Mouse (Mus musculus): ENCODE measurements at regions not wholly inside any gene's neighbourhood (a gene's known extent, or its start where the extent isn't known, plus 50 kb on each side); places are given as distances from the start of the nearest gene placed in this dataset.

DNA sequence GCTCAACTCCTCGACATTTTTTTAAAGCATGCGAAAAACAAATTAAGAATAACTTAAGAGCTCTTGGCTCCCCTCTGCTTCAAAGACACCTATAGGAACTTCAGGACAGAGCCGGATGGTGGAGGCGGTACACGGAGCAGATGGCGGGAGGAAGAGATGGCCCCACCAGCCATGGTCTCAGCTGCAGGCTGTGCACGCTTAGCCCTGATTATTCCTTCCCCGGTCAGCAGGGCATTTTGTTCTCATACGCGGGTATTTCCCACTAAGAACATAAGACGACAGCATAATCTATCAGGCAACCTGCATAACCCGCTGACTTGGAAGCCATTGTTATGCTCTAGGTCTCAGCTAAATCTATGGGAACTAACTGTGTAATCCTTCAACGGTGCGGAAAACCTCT is 544.8 kb upstream of the Mgmt start:
- no peak for DNase-seq (ENCODE audit: low read depth, low spot score)

DNA sequence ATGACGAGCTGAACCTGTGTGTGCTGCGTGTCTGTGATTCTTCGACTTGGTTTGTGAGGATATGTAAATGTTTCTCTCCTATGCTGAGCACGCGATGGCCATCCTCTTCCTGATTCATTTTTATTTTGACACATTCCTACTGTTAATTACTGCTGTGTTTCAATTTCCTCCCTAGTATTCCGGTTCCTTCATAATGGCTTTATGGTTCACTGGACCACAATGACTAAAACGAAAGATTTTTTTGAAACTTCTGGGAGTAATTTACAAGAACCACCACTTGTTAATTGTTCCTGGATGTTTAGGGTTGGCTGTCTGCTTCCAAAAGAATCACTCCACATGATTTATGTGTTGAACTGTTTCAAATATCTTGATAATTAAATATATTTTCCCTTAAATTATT is 537.4 kb upstream of the Mgmt start:
- no peak for DNase-seq (ENCODE audit: low read depth, low spot score)

DNA sequence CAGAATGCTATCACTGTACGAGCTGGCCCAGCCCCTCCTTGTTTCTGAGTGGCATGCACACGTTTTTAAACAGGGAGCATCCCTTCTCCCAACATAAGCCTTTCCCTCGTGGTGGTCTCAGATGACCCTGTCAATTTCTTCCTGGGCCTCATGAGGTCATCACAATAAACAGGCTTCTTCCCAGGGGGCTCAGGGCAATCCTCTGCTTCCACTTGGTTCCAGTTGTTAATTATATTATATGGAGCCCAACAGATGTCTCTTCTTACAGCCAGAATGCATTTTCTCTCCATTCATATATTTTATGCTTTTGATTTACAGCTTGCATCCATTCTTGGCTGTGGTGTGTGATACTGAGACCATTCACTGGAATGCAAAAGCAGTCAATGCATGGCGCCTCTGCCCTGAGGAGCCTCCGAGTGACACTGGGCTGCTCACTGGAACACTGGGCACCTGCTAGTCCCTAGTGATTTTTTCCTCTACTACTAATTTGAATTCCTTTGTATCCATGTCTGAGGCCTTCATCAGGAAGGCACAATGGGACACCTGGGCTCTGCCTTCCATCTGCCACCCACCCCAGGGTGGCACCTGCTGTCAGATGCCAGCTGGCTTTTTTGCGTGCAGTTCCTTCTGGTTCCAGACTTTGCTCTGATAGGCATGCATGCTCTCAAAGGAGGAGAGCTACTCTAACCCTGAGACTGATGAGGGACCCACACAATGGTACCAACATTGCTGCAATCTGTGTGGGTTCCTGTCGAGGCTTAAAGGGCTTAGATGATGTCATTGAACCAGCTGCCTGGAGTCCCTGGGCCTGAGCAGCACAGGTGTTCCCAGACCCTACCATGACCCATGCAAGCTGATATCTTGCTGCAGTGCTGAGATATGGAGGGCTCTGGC is 528.8 kb upstream of the Mgmt start:
- DNase-seq (ENCODE audit: low read depth, low spot score), result no peak

DNA sequence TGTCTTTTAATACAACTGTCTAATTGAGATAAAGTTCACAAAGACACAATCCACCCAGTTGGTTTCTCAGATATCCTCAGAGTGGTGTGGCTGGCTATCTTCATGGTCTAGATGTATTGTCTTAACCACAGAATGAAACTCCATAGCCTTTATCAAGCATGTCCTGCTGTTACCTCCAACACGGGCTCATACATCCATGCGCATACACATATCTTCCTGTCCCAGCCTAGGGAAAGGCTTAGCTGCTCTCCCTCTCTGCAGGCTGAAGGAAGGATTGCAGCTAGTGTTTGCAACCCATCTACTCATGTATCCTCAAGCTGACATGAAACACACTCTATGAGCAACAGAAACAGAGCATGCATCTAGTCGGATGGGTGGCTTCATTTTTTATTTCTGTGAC is 517.2 kb upstream of the Mgmt start:
- no peak for DNase-seq (ENCODE audit: low read depth, low spot score)

DNA sequence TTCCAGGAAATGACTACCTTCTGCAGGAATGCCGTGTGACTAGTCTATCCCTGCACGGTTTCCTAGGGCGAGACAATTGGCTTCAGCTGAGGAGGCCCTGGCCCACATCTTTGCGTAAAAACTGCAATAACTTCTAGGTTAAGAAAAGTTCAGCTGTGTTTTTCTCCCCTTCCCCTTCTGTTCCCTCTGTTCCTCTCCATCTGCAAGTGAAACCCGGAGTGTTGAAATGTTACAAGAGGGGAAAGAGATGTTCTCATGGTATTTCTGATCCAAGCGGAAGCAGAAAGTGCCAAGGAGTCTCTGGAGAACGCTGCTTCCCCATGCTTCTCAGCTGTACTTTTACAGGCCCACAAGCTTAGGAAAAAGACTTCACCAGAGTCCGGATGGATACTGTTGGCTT is 516.7 kb upstream of the Mgmt start:
- DNase-seq (ENCODE audit: low read depth, low spot score), result no peak

DNA sequence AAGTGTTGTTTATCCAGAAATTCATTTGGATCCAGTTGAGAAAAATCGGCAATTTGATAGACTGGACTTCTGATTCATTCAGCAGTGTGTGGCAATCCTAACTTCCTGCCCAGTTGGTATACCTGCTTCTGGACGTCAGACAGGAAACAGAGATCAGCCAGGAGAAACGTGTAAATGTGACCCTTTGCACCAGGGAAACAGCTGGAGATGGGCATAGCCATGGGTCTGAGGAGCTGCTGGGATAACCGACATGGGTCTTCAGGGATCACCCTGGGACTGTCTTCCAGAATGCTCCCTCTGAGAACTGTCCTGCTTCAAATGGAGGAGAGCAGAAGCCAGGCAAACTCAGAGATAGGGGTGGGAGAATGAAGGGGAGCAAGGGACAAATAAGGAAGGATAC is 516.1 kb upstream of the Mgmt start:
- no peak for DNase-seq (ENCODE audit: low read depth, low spot score)

DNA sequence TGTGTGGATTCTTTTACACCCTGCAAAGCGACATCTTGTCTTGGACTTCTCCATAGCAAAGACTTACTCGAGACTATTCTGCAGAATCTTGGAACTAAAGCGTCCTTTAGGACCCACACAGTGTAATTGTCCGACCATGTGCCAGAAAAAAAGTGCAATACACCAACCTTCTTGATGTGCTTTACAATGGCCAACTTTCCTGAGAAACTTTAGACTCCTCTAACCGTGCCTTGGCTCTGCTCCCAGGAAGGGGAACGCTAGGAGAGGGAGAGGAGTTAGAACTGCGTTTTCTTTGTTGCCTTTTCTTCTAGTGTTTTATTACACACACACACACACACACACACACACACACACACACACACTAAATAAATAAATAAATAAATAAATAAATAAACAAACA is 515.1 kb upstream of the Mgmt start:
- no peak for DNase-seq (ENCODE audit: low read depth, low spot score)

DNA sequence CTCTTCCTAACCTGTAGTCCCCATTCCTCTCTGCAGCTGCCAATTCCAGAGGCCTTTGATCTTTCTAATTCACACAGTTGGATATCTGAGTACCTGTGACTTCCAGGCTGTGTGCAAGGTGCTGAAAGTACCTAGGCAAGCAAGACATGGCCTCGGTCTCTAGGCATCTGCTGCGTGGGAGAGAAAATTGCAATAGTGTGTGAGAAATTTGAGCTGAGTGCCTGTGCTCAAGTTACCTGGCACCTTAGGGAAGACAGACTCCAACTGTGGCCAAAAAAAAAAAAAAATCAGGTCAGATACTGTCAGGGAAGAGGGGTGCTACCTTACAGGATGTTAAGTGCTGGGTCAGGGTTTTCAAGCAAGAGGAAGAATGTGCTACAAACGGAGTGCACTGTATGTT is 514.7 kb upstream of the Mgmt start:
- DNase-seq (ENCODE audit: low read depth, low spot score), result no peak

DNA sequence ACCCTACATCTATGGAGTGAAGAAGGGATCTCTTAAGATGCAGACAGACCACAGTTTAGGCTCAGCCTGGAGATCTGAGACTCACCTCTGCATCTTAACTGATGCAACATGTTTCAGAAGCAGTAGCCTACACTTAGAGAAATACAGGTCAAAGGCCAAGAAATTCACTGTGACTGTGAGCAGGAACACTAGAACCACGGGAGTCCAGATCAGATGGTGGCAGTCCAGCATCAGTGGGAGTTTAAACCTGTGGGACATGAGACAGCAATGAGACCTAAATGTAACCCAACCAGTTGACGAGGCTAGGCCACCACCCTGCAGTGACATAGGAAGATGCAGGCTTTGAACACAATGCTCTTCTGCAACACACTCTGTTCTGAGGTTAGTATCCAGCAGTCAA is 511.1 kb upstream of the Mgmt start:
- no peak for DNase-seq (ENCODE audit: low read depth, low spot score)

DNA sequence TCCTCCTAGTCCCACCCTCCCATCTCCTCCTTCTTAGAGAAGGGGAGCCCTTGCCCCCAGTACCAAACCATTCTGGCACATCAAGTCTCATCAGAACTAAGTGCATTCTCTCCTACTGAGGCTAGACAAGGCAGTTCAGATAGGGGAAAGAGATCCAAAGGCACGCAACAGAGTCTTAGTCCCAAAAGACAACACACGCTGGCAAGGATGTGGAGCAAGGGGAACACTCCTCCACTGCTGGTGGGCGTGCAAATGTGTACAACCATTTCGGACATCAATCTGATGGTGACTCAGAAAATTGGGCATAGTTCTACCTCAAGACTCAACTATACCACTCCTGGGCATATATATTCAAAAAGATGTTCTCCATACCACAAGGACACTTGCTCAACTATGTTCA is 506.7 kb upstream of the Mgmt start:
- no peak for DNase-seq (ENCODE audit: low read depth, low spot score)

DNA sequence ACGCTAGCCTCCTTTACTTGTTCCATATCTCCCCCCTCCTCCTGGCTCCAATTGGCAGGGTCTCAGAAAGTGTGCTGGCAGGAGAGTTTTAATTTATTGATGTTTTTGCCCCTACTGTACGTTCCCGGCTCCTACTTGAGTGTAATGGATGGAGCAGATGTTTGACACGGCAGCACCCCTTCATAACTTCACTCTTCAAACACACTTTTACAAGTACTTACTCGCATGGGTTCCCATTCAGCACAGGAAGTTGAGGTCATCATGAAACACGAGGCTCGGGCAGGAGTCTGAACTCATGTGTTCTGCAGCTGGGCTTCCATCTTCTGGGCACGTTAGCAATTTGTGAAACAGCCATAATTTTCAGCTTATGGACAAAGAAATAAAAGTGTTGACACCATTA is 504.3 kb upstream of the Mgmt start:
- DNase-seq (ENCODE audit: low read depth, low spot score), result no peak

DNA sequence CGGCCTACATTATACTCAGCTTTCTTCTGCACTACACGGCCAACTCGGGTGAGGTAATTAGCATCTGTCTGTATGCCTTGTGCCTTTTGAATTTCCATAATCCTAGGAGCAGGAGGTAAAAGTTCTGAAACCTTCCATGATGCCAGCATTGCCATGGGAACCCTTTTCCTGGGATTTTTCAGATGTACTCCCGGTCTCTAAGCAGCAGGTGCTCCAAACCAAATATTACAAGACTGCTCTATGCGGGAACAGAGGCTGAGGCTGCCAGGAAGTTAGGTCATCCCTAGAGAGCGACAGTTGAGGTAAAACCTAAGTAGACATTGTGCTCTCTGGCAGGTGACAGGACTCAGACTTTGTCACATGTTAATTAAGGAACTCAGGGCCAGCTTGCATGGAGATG is 501.0 kb upstream of the Mgmt start:
- DNase-seq (ENCODE audit: low read depth, low spot score), result no peak

DNA sequence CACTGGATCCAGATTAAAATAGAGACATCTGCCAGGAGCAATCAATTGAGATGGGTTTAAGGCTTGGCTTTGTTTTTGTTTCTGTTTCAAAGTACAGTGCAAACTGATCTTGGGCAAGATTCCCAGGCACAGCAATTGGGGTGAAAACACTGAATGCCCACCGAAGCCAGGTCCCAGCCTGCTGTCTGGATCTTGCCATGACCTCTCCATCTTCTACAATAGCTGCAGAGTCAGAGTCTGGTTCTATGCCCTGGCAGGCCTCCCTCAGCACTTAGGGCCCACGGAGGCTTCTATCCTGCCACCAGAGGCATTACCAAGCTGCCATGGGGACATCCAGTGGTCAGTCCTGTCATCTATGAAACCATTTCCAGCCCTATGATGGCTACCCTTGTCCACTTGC is 498.6 kb upstream of the Mgmt start:
- DNase-seq (ENCODE audit: low read depth, low spot score), result no peak

DNA sequence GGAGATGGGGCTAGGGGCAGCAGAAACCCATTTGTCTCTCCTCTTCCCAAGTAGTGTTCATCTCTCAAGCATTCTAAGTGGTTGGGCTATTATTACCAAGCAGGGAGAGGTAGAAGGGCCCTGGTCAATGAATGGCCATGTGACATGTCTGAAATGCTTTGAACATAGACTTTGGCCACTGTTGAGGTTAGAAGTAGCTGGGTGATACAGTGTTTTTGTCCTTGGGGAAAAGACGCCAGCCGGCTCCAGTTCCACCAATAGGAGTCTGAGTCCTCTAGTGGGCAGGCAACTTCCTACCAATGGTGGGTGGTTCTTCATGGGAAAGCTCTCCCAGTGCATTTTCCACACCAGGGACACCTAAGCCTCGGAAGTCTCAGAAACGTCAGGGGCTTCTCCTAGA is 497.3 kb upstream of the Mgmt start:
- DNase-seq (ENCODE audit: low read depth, low spot score), result no peak

DNA sequence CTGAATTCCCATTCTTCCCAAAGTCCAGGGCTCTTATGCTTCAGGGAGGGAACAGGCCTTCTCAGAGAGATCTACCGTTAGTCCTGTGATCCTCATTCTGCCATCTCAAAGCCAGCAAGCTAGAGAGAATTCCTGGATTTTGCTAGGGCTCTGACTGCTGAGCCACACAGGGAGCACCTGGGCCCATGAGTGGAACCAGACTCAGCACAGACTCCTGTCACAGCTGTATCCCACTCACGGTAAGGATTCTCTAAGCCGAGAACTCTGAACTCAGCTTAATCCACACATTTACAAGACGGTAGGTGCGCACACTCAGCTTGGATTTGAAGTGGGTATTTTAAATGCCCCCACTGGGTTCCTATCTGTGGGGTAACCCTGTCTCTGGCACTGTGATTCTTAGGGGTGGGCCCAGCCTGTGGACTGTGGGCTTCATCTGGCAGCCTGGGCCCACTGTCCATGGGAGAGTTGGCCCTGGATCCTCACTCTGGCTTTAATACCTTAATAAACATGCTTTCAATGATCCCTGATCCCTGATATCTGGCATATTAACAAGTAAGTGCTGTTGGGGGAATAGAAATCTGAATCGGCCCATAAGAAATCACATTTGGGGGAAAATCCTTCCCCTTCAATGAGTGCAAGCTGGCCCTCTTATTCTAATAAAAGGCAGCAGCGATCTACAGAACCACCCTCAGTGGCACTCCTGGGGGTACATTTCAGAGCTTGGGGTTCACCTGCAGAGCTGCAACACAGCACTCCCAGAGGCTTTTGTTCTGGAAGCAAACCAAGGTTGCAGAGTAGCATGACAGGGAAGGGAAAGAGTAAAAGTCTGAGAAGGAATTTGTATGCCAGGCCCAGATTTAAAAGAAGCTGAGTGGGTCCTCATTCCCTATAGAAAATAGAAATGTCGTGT is 491.5 kb upstream of the Mgmt start:
- DNase-seq (ENCODE audit: low read depth, low spot score), result no peak

DNA sequence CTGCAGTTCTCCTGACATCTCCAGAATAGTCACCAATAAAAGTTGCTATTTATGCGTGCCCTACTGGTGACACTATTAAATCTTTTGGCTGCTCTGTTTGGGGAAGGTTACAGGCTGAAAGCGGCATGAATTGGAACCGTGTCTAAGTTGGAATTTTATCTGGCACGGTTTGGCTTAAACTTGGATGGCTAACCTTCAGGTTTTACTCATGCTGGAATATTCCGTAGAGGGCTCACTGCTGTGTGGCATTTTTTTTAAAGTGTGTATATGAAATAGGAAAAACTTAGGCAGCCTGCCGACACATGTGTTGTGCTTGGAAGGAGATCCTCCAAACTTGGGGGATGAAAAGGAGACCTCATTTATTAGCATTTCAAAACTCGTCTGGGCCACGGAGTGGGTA is 489.0 kb upstream of the Mgmt start:
- no peak for DNase-seq (ENCODE audit: low read depth, low spot score)

DNA sequence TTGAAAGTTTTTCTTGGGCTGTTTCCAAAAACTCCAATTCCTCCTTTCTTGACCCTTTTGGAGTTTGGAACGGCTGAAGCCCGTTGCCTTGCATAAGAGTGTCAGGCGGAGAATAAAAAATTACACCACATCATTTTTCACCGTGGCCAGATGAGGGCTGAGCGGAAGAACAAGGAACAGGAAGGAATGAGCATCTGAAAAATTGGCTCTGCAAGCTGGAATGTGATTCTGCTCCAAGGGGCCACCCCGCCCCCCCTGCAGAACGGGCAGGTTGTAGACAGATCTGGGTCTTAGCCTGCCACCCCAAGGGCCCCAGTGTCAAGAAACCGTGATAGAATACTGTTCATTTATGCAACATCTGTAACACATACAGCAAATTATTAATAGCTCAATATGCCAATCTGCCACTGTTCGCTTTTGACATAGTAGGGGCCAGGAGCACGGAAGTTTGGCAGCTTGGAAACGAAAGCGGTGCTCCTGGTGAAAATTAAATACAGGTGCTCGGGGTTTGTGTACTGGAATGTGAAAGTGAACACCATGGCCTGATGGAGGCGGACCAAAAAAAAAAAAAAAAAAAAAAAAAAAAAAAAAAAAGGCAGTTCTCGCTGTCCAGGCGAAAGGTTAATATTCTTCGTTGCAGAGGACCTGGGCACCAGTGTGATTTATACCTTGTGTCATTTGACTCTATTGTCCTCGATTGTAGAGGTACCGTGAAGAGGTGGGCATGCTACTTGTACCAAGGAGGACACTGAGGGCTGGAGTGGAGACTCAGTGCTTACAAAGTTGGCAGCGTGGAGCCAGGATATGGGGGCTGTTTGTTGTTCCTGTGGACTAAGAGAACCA is 487.9 kb upstream of the Mgmt start:
- DNase-seq (ENCODE audit: low read depth, low spot score), result no peak

DNA sequence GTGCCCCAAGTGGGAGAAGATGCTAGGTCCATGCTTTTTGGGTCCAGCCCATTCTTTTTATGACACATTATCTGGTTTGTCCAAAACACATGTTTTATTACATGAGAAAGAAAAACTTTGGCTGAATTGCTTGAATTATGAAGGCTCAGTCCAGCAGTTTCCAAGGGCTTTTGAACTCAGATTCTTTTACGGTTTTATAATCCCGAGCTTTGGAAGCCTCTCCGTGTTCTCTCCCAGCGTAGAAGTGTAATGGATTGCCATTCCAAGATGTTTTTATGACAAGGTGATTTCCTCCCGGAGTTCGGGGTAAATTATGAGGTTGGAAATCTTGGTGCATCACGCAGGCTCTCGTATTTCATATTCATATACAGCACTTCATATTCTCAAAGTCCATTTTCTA is 479.6 kb upstream of the Mgmt start:
- DNase-seq (ENCODE audit: low read depth, low spot score), result no peak

DNA sequence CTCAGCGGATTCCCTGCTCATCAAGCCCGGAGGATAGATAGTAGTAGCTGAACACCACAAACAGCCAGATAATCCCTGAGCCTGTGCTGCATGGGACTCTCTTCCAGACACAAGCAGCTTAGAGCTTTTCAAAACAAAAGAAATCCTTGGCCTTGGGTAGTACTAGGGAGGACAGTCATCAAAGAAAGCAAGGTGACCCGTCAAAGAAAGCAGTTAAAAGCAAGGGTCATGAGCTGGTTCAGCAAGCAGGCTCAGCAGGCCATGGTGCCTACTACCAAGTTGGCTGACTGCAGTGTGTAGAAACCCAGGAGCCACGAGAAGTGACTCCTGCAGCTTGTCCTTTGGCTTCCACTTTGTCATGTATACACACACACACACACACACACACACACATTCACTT is 477.1 kb upstream of the Mgmt start:
- no peak for DNase-seq (ENCODE audit: low read depth, low spot score)

DNA sequence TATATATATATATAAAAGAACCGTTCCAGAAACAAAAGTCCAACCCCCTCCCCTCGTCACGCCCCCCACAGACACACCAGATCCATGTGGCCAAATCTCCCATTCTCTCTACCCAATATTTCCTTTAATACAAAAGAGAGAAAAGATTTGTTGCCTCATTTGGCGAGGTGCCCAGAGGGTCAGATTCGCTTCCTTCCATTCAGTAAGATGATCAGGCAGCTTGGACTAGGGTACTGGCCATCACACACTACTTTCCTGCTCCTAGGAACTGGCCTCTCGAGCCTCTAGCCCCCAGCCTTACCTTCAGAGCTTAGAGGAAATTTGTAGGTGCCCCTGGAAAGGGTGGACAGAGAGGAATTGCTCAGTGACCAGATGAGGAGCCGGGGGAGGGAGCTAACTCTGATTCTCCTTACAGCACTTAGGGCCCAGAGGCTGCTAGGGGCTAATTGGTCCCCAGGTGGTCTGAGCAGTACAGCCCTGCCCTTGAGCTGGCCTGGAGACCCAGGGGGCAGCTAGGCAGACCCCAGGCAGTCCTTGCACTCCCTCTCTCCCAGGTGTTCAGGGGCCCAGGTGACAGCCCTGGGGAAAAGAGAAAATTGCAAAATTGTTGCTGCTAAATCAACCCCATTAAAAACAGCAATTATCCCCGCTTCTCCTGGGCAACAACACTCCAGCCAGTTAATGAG is 470.4 kb upstream of the Mgmt start:
- no peak for DNase-seq (ENCODE audit: low read depth, low spot score)

DNA sequence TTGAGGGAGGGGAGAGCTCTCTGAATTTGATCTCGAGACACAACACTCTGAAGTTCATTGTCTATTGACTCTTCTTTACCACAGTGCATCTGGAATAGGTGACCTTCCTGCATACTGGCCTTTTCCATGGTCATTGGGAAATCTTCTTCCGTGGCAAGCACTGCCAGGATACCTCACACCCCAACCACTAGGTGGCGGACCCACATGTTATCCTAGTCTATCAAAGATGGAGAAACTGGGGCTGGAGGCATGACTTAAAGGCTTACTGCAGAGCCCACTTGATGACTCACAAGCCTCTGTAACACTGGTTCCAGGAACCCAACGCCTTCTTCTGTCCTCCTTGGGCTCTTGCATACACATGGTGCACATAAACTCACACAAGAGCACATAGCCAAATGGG is 467.2 kb upstream of the Mgmt start:
- no peak for DNase-seq (ENCODE audit: low read depth, low spot score)
